Mouse (Mus musculus): ENCODE data around the gene Lbhd1.

DNA sequence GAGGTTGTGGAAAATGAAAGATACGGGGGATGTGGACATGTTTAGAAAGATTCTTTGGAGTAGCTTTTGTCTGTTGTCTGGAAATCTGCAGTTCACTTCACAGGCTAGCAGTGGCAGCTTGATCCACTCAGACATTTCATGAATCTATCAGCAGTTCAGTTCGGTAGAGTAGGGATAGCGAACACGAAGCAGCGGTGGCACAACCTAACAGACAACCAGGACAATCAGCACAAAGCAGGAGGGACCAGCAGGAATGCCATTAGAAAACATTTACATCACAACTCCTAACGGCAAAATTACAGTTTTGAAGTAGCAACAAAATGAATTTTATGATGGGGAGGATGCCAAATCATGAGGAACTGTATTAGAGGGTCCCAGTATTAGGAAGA is 36.1 kb downstream of the Lbhd1 start:
- TF ChIP-seq EP300 (IDR thresholded peaks at IDR 0.05), result no peak
- TF ChIP-seq CTCF (IDR thresholded peaks at IDR 0.05), result no peak

All from lung, postnatal 0 days (tissue).